Mouse (Mus musculus) urinary bladder, postnatal 10 days (tissue): ENCODE data around the gene Usp18.
A peak's percentile ranks its signal among the peaks of the same experiment; 100 is the strongest.

ENCODE experiments used
- DNase-seq: peaks from one replicate; pipeline ENCODE4 v3.0.0; 2022; ENCODE audit warnings: low spot score

Gene Usp18

GRCm38 (mm10) chr6:121224993-121225392, 20.7 kb upstream of the Usp18 start:
- no peak for DNase-seq

- DNase-seq, result no peak
Measured at GRCm38 (mm10) chr6:121226043-121226442, 19.7 kb upstream of the Usp18 start.

DNA sequence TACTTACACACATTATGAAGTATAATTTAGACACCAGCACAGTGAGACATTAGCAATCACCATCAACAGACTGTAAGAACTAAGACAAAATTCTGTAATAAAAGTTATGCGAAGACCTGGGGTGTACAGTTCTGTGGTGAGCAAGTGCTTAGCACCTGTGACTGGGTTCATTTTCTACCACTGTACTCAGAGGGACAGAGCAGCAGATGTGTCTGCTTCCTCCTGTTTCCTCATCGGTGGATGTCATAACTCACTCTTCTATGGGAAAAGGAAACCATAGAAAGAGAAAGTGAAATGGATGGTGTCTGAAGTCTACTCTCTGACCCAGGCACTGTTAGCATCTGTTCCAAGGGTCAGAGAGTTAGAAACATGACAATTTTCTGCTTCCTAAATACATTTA, 19.0 kb upstream of the Usp18 start:
- no peak for DNase-seq

GRCm38 (mm10) chr6:121228421-121228820, 17.3 kb upstream of the Usp18 start:
- no peak for DNase-seq

DNA sequence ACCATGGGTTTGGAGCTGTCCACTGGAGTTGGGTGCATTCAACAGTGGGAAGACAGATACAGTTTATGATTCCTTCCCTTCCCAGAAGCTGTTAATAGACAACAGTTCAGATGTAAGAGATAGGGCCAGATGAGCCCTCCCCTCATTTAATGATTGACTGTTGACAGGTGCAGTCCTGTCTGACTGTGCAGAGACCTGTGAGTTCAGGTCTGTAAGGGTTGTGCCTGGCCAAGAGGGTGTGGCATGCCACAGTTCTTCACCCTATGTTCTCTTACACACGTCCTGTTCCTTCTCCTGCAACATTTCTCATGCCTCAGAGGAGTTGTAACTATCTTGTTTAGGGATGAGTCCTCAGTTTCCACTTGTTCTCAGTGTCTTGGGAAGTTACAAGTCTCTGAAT, 13.1 kb upstream of the Usp18 start:
- DNase-seq, result no peak

GRCm38 (mm10) chr6:121236386-121236785, 9.3 kb upstream of the Usp18 start:
- DNase-seq, result no peak

DNA sequence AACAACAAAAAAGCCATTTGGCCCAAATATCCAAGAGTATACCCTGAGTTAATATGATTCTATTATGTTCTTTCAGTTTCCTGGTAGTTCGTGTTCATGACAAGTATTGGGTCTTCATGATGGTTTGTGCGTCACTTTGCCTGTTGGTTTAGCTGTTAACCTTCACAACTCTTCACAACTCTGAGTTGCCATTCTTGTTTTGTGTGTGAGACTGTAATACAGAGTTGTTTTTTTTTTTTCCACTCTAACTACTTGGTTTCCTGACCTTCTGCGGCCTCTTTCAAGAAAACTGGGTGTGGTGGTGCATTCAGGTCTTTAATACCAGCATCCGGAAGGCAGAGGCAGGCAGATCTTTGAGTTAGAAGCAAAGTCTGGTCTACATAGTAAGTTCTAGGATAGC, 7.5 kb upstream of the Usp18 start:
- no peak for DNase-seq

DNA sequence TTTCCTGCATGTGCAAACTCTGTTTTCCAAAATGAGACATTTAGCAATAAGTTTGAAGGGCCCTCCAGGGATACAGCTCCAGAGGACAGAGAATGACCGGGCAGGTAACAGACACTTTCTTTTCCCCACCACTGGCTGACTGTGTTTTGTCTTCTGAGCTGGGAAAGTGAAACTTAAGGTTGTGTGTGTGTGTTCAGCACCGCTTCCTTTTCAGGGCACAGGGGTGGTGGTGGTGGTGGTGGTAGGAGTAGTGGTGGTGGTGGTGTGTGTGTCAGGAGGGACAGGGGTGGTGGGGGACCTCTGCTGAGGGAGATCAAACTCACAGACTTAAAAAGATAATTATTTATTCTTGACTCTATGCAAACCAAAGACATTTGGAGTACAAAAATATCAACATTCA, 3.9 kb upstream of the Usp18 start:
- DNase-seq, result no peak

DNA sequence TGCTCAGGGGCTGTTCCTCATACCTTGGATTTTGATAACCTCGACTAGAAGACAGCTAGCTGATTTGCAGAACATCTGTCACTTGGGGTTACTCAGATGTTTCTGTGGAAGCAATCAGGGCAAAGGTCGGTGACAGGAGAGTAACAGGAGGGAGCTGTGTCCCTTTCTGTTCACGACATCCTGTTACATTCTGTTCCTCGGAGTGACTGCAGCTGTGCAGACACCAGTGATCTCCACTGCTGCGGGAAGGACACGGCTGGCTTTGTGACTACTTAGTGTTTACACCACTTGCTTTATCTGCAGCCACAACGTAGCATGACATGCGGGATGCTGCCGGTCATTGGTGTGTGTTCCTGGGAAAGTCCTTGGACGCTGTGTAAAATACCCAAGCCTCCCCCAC, 2.5 kb upstream of the Usp18 start:
- DNase-seq, result no peak

GRCm38 (mm10) chr6:121246037-121246361, 293 bp downstream of the Usp18 start:
- DNase-seq, result no peak

GRCm38 (mm10) chr6:121250406-121250805, 4.7 kb downstream of the Usp18 start:
- no peak for DNase-seq

DNA sequence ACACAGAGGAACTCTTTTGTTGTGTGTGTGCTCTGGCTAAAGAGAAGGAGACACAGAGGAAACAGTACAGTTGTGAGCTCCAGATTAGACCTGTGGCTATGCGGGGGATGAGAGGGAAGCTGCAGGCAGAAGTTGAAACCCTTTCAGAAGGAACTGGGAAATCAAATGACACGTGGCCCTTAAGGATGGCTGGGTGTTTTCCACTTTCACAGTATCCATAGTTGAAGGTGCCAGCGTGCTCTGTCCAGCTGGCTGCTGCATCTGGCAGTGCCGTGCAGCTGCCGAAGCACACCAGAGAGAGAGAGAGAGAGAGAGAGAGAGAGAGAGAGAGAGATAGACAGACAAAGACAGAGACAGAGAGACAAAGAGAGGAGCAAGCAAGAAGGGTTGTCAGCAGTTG, 5.5 kb downstream of the Usp18 start:
- no peak for DNase-seq

DNA sequence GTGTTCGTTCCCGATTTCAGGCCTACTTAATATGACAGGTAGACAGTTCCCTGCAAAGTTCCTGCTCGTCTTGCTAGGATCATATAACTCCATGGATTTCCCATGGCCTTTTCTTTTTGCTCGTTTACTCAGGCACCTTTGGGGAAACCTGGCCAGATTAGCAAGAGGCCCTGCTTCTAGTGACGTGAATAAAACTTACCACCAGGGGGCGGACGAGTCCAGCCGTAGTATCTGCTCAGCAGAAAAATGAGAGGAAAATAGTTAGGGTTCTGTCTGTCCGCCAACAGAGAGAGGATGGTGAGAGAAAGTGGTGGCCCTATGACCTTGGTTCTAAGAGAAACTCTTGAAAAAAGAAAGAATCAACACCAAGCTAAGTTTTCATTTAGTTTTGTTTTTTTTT, 14.8 kb downstream of the Usp18 start:
- DNase-seq, result peak; percentile 27

- DNase-seq, result no peak
Measured at GRCm38 (mm10) chr6:121261233-121261632, 15.5 kb downstream of the Usp18 start.

DNA sequence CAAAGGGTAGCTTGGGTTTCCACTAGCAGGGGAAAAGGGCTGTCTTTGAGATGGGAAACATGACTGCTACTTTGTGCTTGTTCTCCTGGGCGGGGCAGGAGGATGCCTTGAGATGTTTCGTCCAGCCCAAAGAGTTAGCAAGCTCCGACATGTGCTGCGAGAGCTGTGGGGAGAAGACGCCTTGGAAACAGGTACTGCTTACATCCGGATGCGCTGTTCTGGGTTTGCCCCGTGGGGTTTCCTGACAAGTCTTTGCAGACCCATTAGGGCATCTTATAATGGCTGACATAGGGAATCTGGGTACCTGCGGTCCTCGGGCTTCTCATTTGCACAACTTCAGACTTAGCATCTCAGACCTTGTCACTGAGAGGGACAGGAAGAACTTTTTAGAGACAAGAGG, 16.3 kb downstream of the Usp18 start:
- no peak for DNase-seq

DNA sequence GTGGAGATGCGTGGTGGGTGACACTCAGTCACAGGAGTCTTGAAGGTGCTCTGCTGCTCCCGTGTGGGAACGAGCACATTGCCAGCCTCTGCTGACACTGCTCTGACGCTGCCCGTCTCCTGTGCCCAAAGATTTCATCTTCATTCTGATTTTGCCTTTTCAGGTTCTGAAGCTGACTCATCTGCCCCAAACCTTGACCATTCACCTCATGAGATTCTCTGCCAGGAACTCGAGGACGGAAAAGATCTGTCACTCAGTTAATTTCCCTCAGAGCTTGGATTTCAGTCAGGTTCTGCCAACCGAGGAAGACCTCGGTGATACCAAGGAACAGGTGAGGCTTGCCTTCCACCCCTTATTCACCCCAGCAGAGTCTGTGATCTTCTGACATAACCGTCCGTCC, 16.8 kb downstream of the Usp18 start:
- DNase-seq, result no peak

DNA sequence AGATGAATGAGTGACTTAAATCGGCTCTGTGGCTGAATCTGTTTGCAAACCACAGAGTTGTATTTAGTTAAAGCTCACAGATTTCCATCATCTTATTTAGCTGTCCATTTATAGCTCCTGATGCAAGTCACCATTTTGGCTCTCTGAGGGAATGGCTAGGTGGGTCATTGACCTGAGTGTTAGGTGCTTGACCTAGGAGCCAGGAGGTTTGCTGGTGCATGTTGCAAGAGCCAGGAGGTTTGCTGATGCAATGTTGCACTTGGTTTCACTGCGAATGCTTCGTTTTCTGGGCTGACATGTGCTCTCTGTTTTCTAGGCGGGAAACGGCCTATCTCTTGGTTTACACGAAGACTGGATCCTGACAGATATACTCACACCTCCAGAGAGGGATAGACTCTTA, 24.4 kb downstream of the Usp18 start:
- DNase-seq, result no peak

DNA sequence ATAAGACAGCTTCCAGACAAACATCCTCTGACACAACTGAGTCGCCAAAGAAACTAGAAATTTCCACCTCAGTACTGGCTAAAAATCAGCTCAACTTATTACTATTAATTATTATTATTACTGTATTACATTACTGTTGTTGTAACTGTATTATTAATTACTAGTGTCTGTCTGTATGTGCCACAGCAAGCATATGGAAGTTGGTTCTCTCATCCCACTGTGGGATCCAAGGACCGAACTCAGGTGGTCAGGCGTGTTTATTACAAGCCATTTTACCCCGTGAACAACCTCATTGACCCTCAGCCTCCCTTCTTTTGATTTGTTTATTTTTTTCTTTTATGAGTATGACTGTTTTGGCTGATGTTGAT, 26.0 kb downstream of the Usp18 start:
- no peak for DNase-seq

GRCm38 (mm10) chr6:121272075-121272800, 26.5 kb downstream of the Usp18 start:
- DNase-seq, result no peak

GRCm38 (mm10) chr6:121274356-121274755, 28.6 kb downstream of the Usp18 start:
- no peak for DNase-seq

DNA sequence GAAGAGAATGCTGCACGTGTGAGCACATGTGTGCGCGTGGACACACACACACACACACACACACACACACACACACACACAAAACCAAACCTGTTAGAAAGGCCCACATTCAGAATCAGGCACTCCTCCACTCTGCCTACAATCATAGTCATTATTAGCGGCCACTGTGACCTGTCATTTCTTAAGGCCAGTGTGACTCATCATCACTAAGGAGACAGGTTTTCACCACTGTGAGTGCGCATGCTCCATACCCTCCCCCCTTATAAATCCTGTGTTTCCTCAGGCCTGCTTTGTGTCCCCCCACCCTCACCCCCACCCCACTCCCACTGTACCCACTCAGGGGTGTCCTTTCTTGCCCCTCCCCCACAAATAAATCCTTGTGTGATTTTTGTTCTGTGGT, 38.4 kb downstream of the Usp18 start:
- no peak for DNase-seq

- no peak for DNase-seq
Measured at GRCm38 (mm10) chr6:121299317-121299716, 53.6 kb downstream of the Usp18 start.

GRCm38 (mm10) chr6:121299954-121300353, 54.2 kb downstream of the Usp18 start, which contains the start of gene Slc6a13:
Gene Slc6a13, plus strand, starts transcription at chr6:121300227.
- DNase-seq, result no peak

GRCm38 (mm10) chr6:121300504-121300903, 54.8 kb downstream of the Usp18 start:
- no peak for DNase-seq
